33 mouse cellular contexts compared by ENCODE assay signal in the genomic region with DNA sequence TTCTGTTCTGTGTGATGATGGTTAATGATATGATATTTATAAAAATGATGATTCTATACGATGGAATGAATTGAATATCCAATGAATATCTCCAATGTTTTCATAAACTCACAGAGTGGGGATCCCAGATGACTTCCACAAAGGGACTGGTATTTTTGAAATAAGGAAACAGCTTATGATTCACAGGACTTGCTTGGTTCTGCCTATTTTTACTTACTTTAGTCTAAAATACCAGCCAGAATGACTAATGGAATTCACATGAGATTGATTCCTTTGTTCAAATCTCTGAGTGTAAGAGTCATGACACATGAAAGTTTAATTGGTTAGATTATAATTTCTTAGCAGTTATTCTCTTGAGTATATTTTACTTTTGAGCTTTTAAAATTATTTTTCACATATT.
"Had no signal": no experiment of that assay in that cellular context is flagged by ENCODE, and none has a peak within 500 bp of the region (broad histone marks: within the 10 kb centered on the region; RNA-seq: fewer than 3 reads in every experiment).

No protein-coding gene starts in this region.

- H3K27ac ChIP-seq: limb, embryonic 10.5 days; limb, embryonic 12.5 days; limb, embryonic 13.5 days; limb, embryonic 15.5 days; liver, embryonic 12.5 days; liver, embryonic 13.5 days; liver, embryonic 14.5 days; liver, embryonic 15.5 days; lung, embryonic 15.5 days; macrophage; midbrain, embryonic 10.5 days; midbrain, embryonic 12.5 days; midbrain, embryonic 13.5 days; midbrain, embryonic 15.5 days; neural tube, embryonic 12.5 days; neural tube, embryonic 13.5 days had no signal

- H3K4me2 ChIP-seq: limb, embryonic 12.5 days; limb, embryonic 13.5 days; limb, embryonic 15.5 days; liver, embryonic 11.5 days; liver, embryonic 12.5 days; liver, embryonic 13.5 days; liver, embryonic 15.5 days; lung, embryonic 14.5 days; lung, embryonic 15.5 days; midbrain, embryonic 11.5 days; midbrain, embryonic 12.5 days; midbrain, embryonic 13.5 days; midbrain, embryonic 15.5 days; neural tube, embryonic 12.5 days; neural tube, embryonic 13.5 days had no signal

- H3K4me3 ChIP-seq: limb, embryonic 10.5 days; limb, embryonic 12.5 days; limb, embryonic 13.5 days; limb, embryonic 15.5 days; liver, embryonic 12.5 days; liver, embryonic 13.5 days; liver, embryonic 15.5 days; lung, embryonic 15.5 days; megakaryocyte, embryonic 14.5 days; midbrain, embryonic 10.5 days; midbrain, embryonic 12.5 days; midbrain, embryonic 13.5 days; midbrain, embryonic 15.5 days; myocyte; neural tube, embryonic 12.5 days; neural tube, embryonic 13.5 days had no signal

- DNase-seq: left cerebral cortex, postnatal 4 days; liver; liver, embryonic 13.5 days; liver, postnatal 0 days; lung, adult 18-20 months; lung, adult 2 months; lung, embryonic 14.5 days; lung, postnatal 10 days; lung, postnatal 14 days; lung, postnatal 36 days; lung, postnatal 4 days; midbrain, embryonic 14.5 days had no signal

- H3K9ac ChIP-seq: limb, embryonic 12.5 days; limb, embryonic 13.5 days; limb, embryonic 15.5 days; liver, embryonic 12.5 days; liver, embryonic 13.5 days; liver, embryonic 14.5 days; liver, embryonic 15.5 days; liver, postnatal 0 days; lung, embryonic 14.5 days; lung, embryonic 15.5 days; midbrain, embryonic 12.5 days; midbrain, embryonic 13.5 days; midbrain, embryonic 15.5 days; neural tube, embryonic 12.5 days; neural tube, embryonic 13.5 days had no signal

- ATAC-seq: liver, embryonic 12.5 days; liver, postnatal 0 days; lung, postnatal 0 days; midbrain, embryonic 13.5 days; midbrain, embryonic 15.5 days; midbrain, embryonic 16.5 days had no signal

- H3K9me3 ChIP-seq: limb, embryonic 10.5 days; limb, embryonic 12.5 days; limb, embryonic 13.5 days; limb, embryonic 15.5 days; liver, embryonic 12.5 days; liver, embryonic 13.5 days; liver, embryonic 15.5 days; lung, embryonic 15.5 days; midbrain, embryonic 10.5 days; midbrain, embryonic 12.5 days; midbrain, embryonic 13.5 days; midbrain, embryonic 15.5 days; neural tube, embryonic 12.5 days; neural tube, embryonic 13.5 days had no signal

- H3K27me3 ChIP-seq: limb, embryonic 12.5 days; limb, embryonic 13.5 days; limb, embryonic 15.5 days; liver, embryonic 12.5 days; liver, embryonic 13.5 days; liver, embryonic 15.5 days; lung, embryonic 15.5 days; megakaryocyte, embryonic 14.5 days; midbrain, embryonic 12.5 days; midbrain, embryonic 13.5 days; midbrain, embryonic 15.5 days; neural tube, embryonic 12.5 days; neural tube, embryonic 13.5 days had no signal

- H3K4me1 ChIP-seq: limb, embryonic 10.5 days; limb, embryonic 12.5 days; limb, embryonic 13.5 days; limb, embryonic 15.5 days; liver, embryonic 12.5 days; liver, embryonic 13.5 days; liver, embryonic 15.5 days; lung, embryonic 15.5 days; megakaryocyte, embryonic 14.5 days; midbrain, embryonic 10.5 days; neural tube, embryonic 12.5 days; neural tube, embryonic 13.5 days had no signal

- H3K36me3 ChIP-seq: limb, embryonic 10.5 days; limb, embryonic 12.5 days; limb, embryonic 13.5 days; limb, embryonic 15.5 days; liver, embryonic 12.5 days; liver, embryonic 13.5 days; liver, embryonic 15.5 days; lung, embryonic 15.5 days; midbrain, embryonic 10.5 days; midbrain, embryonic 12.5 days; midbrain, embryonic 13.5 days; midbrain, embryonic 15.5 days; neural tube, embryonic 12.5 days; neural tube, embryonic 13.5 days had no signal
